Mouse (Mus musculus): ENCODE measurements around the gene Gtf2h4.

Gtf2h4 gene

DNA sequence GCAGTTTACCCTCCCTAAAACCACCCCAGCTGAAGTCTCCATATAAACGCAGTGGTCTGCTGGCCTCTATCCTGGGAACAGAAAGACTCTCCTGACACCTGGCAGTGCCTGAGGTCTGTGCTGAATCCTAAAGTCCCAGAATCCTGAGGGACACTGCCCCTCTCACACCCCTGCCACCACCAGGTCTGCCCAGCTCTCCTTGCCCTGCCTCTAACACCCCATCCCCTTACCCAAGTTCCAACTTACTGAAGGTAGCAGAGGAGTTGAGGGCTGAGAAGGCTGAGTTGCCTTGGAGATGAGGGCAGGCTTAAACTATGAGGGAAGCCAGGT is 23.9 kb upstream of the Gtf2h4 start:
- no peak for DNase-seq (ENCODE audit: low spot score in 2 of 2)

DNA sequence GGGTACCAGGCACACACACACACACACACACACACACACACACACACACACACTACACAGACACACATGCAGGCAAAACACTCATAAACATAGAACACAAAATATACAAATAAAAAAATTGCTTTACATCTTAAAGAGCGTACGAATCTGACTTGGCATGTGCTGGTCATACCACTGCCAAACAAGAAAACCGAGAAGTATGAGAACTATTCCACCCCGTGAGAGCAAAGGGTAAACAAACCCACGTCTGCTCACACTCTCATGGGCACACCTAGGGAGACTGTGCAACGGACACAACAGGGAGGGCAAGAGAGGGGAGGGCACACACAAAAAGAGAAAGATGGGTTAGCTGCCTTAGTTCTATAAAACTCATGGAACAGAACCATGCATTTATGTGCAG is 23.2 kb upstream of the Gtf2h4 start:
- DNase-seq (ENCODE audit: low spot score in 2 of 2), result no peak

DNA sequence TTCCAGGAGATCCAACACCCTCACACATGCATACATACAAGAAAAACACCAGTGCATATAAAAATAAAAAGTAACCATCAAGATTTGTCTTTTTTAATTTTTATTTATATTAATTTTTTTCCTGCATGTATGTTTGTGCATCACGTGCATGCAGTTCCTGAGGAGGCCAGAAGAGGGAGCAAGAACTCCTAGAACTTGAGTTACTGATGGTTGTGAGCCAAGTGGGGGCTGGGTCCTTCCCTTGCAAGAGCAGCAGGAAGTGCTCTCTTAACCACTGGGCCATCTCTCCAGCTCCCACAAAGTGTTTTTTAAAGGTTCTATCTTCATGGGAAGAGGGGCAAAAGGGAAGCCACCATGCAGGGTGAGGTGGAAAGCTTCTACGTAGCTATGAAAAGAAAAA is 21.8 kb upstream of the Gtf2h4 start:
- DNase-seq (ENCODE audit: low spot score in 2 of 2), result peak in 1 of 2 experiments; percentile 24

- no peak for DNase-seq (ENCODE audit: low spot score in 2 of 2)
These were observed 20.4 kb upstream of the Gtf2h4 start for GRCm38 (mm10) chr17:35693906-35694305.

DNA sequence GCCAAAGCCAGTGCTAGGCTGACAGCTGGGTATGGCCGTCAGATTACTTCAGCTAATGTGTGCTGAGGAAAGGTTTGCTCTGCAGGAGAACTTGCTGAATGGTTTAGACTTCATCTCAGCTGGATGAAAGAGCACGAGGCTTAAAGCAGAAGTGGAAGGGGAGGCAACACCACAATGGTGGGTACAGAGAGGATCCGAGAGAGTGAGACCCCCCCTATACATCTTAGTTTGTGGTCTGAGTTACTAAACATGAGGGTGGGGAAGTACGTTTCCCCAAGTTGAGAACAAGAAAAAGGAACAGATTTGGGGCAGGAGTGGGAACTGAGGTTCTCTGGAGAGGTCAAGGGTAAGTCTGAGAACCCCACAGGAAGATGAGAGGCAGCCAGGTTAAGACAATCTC is 18.8 kb upstream of the Gtf2h4 start:
- DNase-seq (ENCODE audit: low spot score in 2 of 2), result no peak

- no peak for DNase-seq (ENCODE audit: low spot score in 2 of 2)
These were observed 18.3 kb upstream of the Gtf2h4 start for GRCm38 (mm10) chr17:35691811-35692210.

- no peak for DNase-seq (ENCODE audit: low spot score in 2 of 2)
These were observed 16.6 kb upstream of the Gtf2h4 start for GRCm38 (mm10) chr17:35689936-35690645.

GRCm38 (mm10) chr17:35688347-35689175 is 15.0 kb upstream of the Gtf2h4 start:
- no peak for DNase-seq (ENCODE audit: low spot score in 2 of 2)

DNA sequence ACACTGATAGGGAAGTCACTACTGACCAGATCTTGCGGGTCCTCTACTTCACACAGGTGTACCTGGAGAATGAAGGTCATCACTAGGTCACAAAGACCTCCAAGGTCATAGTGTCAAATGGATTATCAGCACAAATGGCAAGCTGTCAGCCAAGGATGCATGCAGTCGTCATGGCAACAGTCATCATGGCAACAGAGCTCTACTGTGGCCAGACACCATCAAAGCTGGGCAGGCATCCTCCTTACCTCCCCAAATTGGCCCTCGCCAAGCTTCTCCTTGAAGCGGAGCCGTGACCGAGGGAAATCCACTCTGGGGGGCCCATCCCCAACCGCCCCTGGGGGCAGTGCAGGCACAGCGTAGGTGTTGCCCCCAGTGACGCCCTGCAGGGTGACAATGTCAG is 11.5 kb upstream of the Gtf2h4 start:
- no peak for DNase-seq (ENCODE audit: low spot score in 2 of 2)

DNA sequence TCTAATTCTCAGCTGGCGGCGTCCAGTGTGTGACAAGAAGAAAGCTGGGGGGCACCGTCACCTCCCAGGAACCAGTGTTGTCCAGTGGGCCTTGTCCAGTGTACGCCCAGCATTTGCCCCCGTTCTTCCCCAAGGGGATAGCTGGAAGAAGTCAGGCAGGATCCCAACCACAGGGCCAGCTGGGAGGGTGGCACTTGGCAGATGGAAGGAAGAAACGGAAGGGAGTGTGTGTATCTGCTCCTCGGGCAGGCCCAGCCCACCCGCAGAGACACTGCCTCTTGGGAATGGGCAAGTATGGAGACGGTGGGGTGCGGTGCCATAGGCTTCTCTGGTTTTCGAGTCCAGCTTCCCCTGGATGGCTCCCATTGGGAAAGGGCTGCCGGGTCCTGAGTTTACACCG is 8.4 kb upstream of the Gtf2h4 start:
- DNase-seq (ENCODE audit: low spot score in 2 of 2), result no peak

- DNase-seq (ENCODE audit: low spot score in 2 of 2), result no peak
These were observed 7.1 kb upstream of the Gtf2h4 start for GRCm38 (mm10) chr17:35680591-35680990.

- no peak for DNase-seq (ENCODE audit: low spot score in 2 of 2)
These were observed 1.0 kb downstream of the Gtf2h4 start for GRCm38 (mm10) chr17:35672527-35672926.

- no peak for DNase-seq (ENCODE audit: low spot score in 2 of 2)
These were observed 1.7 kb downstream of the Gtf2h4 start for GRCm38 (mm10) chr17:35671846-35672245.

DNA sequence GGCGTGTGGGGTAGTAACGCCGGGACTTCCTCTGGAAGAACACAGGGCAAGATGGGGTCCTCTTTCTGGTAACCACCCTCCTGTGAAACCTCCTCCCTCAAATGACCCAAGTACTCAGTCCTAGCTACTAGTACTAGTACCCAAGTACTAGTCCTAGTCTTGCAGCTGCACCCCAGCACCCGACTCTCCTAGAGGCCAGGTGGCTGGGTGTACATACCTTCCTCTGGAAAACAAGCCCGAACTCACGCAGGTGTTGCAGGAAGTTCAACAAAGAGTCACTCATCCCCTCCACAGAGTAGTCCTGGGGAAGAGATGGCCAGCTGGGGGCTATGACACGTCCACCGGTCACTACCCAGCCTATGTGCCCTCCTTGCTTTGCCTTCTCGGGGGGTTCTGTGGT is 3.8 kb downstream of the Gtf2h4 start:
- no peak for DNase-seq (ENCODE audit: low spot score in 2 of 2)

- DNase-seq (ENCODE audit: low spot score in 2 of 2), result peak; percentile 95 to 96
These were observed 6.0 kb downstream of the Gtf2h4 start, which contains the start of gene Vars2 for GRCm38 (mm10) chr17:35667334-35668065. Vars2 (minus strand) TSS chr17:35667592.

DNA sequence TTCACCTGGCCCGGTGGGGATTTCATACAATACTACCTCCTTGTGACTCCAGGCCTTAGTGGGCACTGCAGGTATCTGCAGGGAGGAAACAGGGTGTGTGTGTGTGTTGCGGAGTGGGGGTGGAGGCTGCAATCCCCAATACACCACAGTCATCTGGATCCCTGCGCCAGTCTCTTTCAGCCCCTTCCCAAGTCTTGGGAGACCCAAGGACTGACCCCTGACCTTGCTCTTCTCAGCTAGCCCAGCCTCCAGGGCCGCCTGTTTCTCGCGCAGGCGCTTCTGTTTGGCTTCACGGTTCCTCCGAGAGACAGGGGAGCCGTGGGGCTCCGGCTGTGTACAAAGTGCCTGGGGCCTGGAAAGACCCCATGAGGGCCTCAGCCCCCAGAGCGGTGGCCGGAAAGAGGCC is 6.7 kb downstream of the Gtf2h4 start:
- no peak for DNase-seq (ENCODE audit: low spot score in 2 of 2)

DNA sequence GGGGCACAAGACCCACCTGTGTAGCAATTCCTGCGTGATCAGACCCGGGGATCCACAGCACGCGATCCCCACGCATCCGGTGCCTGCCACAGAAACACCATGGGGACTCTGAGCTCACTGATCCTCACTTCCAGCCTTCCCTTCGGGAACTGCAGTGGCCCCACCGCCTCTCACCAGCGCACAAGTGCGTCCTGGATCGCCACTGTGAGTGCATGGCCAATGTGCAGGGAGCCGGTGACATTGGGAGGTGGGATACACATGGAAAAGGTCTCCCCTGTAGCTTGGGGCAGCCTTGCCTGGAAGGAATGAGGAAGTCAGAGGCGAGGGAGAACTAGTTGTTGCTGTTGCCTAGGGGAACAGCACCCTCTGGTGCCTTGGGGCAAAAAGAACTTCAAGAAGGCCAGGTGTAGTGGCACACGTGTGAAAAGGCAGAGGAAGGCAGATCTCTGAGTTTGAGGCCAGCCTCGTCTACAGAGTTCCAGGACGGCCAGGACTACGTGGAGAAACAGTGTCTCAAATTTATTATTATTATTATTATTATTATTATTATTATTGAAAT is 7.5 kb downstream of the Gtf2h4 start:
- no peak for DNase-seq (ENCODE audit: low spot score in 2 of 2)

DNA sequence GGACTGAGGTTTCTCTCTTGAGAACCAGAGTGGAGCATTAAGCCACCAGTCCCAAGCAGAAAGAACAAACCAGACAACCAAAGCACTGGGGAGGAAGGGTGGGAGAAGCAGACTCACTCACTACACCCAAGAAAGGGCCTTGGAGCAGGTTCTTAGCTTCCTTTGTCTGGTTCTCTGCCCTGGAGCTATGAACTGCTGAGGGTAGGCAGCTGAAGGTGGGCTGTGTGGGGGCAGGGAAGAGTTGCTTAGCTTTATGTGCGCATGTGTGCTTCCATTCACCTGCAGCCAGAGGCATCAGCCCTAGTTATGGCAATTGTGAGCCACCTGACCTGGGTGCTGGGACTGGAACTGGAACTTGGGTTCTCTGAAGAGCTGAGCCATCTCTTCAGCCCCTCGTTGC is 20.5 kb downstream of the Gtf2h4 start:
- no peak for DNase-seq (ENCODE audit: low spot score in 2 of 2)

DNA sequence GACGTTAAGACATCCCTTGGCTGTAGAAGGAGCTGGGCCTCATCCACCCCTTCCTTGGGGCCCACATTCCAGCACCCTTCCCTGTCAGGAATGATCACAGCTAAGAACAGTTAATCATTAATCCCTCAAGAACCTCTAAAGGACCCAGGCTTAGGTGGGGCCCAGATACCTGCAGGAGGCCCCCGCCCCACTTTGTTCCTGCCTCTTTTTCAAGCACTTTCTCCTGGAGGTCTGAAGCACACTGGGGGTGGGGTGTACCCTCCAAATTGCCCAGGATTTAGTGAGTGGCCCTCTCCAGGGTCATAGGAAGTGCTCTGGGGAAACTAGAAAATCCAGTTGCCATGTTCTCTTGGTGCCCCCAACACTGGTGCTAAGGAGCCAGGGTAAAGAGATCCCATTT is 24.1 kb downstream of the Gtf2h4 start:
- DNase-seq (ENCODE audit: low spot score in 2 of 2), result no peak

DNA sequence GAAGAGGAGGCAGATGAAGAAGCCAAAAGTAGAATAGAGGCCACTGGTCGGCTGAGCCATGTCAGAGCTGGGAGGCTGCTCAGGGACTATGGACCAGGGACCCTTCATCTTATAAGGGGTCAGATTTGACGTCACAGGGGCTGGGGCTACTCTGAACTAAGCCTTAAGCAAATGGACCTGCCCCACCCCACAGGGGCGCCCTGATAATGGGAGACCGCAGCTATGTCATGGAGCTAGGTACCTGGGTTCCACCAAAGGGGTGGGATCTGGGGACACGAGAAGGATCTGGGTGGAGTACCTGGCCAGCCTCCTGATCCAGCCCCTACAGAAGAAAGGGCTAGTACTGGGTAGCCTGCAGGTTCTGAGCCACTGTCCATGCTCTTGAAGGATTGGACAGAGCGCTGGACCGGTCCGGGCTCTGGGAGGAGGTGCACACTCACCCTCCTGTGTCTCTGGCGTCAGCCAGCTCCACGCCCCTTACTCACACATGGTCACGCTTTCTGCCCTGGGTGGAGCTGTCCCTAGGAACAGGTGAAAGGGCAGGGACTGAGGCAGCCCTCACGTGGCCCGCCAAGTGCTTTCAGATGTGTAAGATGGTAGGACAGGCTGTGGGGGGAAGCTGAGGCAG is 29.8 kb downstream of the Gtf2h4 start, which contains the start of gene Mucl3:
TSS of gene Mucl3 (minus strand) at position 87 of the 628 bp plus-strand sequence.
- no peak for DNase-seq (ENCODE audit: low spot score in 2 of 2)

- DNase-seq (ENCODE audit: low spot score in 2 of 2), result no peak
These were observed 34.2 kb downstream of the Gtf2h4 start for GRCm38 (mm10) chr17:35639352-35639751.
